Mouse (Mus musculus) adrenal gland, adult (tissue): ENCODE results near the gene BC107364.
A peak's percentile ranks its signal among the peaks of the same experiment; 100 is the strongest.
"Not testable (repeated sequence)": the region's sequence is repeated elsewhere in the genome, so short reads cannot be mapped to it uniquely, and the experiment has no call there.

Experiments
- DNase-seq, 2 experiments: peaks; one replicate each; pipeline ENCODE4 v3.0.0; 2022 to 2023; ENCODE audit warnings: low spot score in 1 of 2; ENCODE audit not compliant: inconsistent age in 2 of 2

Gene BC107364

DNA sequence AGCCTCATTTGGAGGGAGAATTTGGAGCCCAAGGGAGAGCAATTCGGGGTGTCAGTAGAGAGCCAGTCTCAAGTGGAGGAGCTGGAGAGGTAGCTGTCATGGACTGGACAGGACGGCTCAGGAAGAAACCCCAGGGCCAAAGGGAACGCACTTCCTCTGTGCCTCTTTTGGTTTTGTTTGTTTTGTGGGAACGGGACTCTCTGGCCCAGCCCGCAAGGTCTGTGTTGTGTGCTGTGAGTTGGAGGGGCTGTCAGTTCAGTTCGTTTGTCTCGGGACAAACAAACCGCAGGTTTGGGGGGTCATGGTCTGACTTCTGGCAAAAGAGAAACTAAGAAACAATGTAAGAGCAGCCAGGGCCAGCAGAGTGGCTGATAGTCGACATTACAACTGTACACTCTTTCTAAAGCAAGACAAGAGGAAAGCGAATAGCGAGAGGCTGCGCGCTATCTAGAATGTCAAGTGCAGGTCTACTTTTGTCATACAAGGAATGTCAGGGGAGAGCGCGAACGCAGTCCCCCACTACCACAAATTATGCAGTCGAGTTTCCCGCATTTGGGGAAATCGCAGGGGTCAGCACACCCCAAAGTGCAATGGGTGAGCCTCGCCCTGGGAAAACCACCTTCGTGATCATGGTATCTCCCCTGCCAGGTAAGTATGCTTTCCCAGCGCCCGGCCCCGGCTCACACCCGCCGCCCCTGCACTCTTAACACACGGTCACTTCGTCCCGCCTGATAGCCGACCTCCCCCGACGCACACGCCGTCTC lies 34.1 kb upstream of the BC107364 start:
- DNase-seq = peak in 1 of 2 experiments; percentile 55

DNA sequence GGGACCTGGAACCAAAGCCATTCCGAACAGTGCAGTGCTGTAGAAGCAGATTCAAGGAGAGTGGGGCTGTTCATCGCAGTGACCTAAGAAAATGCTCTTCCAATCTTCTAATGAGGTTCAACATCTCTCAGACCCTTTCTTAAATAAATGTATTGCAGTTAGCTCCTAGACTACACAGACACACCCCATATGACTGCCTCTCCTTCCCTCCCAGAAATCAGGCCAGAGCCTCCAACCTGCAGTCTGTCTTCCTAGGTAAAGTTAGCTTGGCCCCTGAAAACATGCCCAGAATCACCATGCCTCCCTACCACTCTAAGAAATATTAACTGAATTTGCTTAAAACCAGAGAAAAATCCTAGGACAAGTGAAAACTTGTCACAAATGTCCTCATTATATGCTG lies 33.3 kb upstream of the BC107364 start:
- no peak for DNase-seq

DNA sequence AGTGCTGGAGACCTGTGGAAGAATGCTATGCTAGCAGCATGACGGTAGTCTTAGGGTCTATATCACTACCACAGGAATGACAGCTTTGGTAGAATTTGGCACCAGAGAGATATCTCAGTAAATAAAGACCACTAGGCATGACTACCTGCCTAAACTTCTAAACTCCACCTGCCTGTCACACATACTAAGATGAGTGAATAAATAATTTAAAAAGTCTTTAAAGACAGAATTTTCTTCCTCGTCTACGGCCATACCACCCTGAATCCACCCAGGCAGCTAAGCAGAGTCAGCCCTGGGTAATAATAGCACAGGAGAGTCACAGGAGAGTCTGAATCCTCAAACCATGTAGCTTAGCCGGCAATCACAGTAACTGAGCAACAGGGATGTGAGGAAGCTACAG lies 32.8 kb upstream of the BC107364 start:
- no peak for DNase-seq

DNA sequence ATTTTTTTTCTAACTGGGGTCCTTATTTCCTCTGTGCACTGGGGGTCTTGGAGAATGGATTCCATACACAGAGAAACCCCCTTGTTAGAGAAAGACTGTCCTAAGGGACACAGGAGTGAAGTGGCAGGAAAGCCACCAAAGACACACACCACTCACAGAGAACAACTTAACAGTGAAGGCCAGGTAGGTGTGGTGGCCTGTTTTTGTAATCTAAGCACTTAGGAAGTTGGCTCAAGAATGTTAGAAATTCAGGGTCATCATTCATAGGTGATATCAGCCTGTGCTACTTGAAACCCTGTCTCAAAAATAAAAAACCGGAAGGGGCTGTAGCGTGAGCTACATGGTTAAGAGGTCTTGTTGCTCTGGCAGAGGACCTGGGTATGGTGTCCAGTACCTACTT lies 31.8 kb upstream of the BC107364 start:
- DNase-seq = no peak

DNA sequence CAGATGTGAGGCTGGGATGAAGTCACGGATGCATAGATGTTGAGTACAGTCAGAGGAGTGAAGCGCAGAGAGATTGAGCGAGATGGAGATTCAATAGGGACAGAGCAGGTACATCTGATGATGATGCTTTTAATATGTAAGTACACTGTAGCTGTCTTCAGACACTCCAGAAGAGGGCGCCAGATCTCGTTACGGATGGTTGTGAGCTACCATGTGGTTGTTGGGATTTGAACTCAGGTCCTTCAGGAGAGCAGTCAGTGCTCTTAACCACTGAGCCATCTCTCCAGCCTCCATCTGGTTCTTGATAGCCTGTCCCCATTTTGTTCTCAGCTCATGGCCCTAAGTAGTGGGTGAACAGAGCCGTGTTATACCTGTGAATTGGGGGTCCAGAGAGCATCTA lies 30.9 kb upstream of the BC107364 start:
- DNase-seq = peak in 1 of 2 experiments; percentile 39

DNA sequence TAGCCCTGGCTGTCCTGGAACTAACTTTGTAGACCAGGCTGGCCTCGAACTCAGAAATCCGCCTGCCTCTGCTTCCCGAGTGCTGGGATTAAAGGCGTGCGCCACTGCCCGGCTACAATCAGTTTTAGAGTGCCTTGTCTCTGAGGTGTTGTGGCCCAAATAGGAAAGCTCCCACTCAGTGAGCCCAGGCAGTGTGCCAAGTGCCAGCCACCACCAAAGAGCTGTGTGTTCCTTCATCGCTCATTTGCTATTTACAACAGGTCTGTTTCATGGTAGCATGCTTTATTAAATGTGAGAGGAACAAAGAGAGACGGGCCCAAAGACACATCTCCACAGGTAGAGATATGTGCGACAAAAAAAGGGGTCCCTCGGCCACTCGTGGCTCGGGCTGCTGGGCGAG lies 30.3 kb upstream of the BC107364 start:
- DNase-seq = no peak

DNA sequence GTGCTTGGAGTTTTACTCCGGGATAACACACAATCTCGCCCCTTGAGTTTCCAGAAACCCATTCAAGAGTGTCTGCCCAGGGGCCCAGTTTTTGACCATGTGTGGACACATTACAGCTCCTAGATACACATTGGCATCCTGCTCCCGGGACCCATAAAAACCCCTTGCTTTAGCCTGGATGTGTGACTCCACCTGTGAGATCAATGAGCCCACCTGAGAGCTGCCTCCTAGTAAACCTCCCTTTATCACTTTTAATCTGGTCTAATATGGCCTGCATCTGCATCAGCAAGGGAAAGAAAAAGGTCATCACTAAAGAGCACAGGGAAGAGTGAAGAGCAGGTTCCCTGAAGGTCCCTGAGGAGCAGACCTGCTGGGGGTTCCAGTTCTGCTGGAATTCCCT lies 29.8 kb upstream of the BC107364 start:
- DNase-seq = no peak

DNA sequence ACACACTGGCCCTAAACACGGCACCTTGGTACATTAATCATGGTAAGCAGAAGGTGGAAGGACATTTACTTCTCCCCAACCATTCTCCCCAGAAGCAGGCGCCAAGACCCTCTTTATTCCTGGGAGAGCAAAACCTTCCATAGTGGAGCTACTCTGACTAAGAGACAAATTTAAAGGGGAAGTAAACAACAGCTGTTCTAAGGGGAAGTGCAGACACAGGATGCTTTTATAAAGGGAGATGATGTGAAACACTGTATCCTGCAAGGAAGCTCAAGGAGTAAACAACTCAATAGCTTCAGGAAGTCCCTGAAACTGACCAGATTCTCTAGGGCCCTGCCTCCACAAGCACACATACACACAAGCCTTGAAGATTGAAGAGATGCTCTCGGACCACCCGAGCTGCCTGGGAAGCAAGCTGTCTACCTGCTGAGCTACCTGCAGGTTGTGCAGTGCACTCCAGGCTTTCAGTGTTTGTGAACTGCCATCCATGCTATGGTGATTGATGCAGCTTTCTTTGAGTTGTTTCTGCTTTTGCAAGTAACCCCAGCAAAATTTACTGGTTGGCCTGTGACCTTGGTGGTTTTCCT lies 28.7 kb upstream of the BC107364 start:
- DNase-seq = no peak

DNA sequence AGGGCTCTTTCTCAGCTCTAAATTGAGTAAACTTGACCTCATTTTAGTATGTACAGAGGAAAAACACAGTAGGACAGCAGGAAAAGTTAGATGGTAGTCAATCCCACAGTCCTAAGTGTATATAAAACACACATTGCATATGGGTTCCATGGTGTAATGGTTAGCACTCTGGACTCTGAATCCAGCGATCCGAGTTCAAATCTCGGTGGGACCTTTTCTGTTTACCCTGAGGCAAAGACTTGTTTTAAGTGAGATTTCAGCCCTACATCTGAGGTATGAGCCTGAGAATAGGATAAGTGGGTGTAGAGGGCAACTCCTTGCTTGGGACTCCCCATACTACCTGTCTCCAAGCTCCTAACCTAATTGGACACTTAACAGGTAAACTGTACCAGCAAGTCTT lies 27.1 kb upstream of the BC107364 start:
- no peak for DNase-seq

DNA sequence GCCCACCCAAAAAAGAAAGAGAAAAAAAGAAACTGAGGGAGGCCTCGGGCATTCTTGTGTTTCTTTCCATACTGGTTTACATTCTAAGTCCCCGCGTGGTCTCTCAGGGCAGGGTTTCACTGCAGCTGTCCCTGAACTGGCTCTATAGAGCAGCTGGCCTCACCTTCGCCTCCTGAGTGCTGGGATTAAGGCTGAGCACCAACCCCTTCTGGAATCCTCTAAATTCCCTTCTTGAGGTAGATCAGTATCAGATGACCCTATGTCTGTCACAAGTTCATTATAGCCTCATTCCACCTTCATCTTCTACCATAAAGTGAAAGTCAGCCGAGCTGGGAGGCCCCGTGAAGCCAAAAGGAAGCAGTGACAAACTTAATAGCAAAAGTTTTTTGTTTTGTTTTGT lies 25.5 kb upstream of the BC107364 start:
- DNase-seq = no peak

DNA sequence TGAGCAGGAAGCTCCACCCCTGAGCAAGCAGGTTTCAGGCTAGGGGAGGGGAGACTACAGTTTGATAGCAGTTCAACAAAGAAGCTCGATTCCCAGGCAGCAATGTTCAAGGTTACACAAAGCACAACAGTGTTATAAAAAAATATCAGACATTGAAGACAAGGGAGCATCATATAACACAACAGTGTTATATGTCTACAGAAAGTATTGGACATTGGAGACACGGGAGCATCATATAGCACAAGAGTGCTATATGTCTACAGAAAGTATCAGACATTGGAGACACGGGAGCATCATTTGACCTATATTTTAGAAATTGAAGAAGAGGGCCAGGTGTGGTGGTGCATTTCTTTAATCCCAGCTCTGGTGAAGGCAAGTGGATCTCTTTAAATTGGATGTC lies 25.0 kb upstream of the BC107364 start:
- DNase-seq = no peak

DNA sequence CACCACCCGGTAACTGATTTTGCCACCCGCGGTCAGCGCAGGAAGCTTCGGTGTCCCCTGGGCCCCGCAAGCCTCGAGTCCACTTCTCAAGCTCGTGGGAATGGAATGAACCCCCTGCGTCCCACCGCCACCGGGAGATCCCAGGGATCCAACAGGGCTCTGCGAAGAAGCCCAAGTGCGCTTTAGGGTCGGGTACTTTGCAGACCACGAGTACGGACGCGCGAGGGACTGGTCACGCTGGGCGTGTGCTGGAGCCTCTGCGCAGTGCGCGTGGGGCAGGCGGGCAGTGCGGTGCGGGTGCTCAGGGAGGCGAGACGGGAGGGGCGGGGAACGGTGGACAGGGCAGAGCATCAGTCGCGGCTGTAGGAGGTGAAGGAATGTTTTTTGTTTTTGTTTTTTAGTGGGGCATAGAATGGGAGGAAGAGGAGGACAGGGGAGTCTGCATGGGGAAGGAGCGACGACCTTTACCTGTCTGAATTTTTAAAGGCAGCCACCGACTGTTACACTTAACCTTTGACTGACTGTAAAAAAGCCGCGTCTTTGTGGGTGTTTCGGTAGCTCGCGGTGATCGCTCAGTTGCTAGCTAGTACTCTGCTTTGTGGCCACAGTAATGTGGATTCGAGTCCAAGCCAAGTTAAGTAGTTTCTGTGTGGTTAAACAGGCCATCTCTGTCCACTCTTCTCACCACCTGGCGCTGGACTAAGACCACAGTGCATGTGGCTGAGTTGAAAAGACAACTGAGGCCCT lies 23.0 kb upstream of the BC107364 start:
- DNase-seq = no peak

DNA sequence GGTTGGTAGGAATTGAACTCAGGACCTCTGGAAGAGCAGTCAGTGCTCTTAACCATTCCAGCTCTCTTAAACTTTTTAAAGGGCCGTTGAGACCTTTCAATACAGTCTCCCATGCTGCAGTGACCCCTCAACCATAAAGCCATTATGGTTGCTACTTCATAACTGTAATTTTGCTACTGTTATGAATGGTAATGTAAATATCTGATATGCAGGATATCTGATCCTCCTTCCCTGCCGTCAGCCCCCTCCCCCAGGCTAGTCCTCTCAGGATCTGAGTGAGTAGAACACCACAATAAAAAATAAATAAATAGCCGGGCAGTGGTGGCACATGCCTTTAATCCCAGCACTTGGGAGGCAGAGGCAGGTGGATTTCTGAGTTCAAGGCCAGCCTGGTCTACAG lies 21.4 kb upstream of the BC107364 start:
- DNase-seq = not testable (repeated sequence)

DNA sequence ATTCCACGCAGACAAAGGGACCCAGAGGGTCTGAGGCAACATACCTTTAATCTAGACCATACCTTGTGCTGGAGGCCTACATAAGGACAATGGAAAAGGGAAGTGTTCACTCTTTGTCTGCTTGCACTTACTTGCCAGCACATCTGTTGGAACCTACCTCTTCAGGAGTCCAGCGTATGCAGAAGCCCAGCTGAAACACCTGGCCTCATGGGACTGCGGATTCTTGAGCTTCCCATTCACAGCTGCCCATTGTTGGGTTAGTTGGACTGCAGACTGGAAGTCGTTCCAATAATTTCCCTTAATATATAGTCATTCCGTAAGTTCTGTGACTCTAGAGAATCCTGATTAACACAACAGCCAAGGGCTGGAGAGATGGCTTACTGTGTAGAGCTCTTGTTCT lies 20.0 kb upstream of the BC107364 start:
- DNase-seq = no peak

DNA sequence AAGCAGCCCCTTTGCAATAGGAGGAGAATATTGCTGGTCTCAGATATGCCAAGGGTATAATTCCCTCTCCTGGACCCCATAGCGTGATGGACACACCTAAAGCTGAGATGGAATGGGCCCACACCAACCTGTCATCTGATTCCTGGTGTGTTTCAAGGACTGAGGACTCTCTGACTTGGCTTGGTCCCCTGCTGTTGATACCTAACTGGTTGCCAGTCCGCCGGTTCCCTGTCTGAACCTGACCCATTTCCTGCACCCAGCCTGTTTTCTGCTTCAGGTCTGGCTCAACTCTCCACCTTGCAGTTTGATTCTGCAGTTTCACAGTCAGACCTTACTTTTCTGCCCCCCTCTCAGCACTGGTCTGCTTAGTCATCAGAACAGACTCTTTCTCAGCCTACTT lies 17.5 kb upstream of the BC107364 start:
- no peak for DNase-seq

DNA sequence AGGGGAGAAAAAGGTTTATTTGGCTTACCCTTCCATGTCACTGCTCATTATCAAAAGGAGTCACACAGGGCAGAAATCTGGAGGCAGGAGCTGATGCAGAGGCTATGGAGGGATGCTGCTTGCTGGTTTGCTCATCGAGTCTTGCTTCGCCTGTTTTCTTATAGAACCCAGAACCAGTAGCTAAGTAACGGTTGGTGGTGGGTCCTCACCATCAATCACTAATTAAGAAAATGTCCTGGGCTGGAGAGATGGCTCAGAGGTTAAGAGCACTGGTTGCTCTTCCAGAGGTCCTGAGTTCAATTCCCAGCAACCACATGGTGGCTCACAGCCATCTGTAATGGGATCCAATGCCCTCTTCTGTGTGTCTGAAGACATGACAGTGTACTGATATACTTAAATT lies 16.2 kb upstream of the BC107364 start:
- DNase-seq = not testable (repeated sequence)

DNA sequence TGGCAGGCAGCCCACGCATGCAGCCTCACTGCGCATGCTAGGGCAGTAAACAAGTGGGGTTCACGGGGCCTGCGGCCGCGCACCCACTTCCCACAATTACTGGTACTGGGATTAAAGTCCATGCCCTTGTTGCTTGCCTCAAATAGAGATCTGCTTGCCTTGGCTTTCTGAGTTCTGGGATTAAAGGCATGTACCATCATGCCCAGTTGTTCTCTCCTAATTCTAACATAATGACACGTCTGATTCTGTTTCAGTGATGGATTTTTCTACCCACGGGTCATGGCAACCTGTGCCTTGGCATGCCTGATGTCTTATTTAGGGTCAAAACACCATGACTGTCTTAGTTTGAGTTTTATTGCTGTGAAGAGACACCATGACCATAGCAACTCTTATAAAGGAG lies 15.5 kb upstream of the BC107364 start:
- DNase-seq = no peak

DNA sequence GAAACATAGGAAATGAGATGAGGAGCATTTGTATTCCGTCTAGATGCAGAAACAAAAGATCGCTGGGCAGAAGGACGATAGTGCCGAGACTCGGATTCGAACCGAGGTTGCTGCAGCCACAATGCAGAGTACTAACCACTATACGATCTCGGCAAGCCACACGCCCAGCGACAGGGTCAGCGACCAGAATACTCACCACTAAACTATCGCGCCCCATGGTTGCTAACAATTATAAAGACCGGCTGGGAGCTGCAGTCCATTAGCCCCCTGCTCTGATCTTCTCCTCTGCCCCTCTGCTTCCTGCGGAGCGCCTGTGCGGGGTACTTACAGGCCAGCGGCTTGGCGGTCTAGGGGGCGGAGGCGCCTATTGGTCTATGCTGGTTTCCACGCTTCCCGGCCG lies 11.8 kb upstream of the BC107364 start:
- DNase-seq = no peak

DNA sequence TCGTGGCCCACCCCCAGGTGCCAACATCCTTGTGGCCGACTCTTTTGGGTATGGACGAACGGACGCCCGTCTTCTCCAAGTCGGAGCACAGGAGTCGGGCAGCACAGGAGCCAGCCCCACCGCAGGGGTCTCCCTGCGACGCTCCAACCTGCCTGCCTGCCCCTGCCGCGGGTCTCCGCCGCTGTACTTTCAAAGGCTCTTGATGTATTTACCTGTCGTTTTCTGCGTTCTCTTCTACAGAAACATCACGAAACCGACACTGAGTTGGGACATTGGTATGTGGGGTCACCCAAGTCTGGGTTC lies 8.4 kb upstream of the BC107364 start:
- DNase-seq = not testable (repeated sequence)

DNA sequence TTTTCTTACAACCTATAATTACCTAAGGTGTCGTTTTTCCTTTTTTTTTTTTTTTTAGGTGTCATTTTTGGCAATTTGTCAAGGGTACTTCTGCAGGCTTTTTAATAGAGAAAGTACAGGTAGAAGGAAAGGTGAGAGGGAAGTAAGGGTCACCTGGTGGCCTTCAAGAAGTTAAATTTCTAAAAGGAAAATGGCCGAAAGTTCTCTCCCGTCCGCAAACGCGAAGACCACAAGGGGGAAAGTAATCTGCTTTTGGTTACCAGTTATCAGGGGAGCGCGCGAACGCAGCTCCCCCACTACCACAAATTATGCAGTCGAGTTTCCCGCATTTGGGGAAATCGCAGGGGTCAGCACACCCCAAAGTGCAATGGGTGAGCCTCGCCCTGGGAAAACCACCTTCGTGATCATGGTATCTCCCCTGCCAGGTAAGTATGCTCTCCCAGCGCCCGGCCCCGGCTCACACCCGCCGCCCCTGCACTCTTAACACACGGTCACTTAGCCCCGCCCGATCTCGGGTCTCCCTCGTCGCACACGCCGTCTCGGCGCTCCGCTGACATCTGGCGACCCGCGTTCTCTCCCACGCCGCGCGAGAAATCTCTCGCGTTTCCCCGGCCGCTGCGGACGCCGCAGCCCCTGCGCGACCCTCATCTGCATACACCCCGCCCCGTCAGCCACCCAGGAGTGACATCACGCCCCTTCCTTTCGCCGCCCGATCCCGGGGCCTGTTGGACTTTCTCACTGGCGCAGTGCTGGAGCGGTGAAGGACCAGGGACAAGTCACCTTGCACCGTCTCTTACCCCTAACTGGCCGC lies 7.9 kb upstream of the BC107364 start:
- not testable (repeated sequence) for DNase-seq

DNA sequence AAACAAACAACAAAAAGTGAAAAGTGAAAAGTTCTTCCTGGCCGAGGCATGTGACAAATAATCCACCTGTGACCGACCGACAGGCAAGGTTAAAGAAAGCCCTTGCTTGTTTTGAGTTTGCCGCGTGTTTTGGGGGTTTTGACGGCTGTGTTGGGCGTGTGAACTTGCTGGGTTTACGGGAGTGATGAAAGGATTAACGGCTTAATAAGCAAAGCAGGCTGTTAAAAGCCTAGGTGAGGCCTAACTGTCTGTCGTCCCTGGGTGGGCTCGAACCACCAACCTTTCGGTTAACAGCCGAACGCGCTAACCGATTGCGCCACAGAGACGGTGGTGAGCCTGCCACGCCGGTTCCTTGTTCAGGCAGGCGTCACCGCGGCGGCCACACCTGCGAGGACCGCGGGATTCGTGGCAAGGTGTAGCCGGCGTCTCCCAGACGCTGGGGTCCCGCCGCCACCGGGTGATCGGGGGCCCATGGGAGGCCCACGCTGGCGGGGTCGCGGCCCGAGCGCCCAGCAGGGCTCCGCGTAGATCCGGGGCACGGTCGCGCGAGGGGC lies 6.9 kb upstream of the BC107364 start:
- not testable (repeated sequence) for DNase-seq
